Mouse (Mus musculus) kidney, adult 11 months (tissue): ENCODE results near the gene Trpc2.
A peak's percentile ranks its signal among the peaks of the same experiment; 100 is the strongest.
"Not testable (repeated sequence)": the region's sequence is repeated elsewhere in the genome, so short reads cannot be mapped to it uniquely, and the experiment has no call there.

ENCODE experiments used
- DNase-seq: peaks from one replicate; pipeline ENCODE4 v3.0.0; 2022

The Trpc2 gene

GRCm38 (mm10) chr7:102082816-102083215 is at the start of gene Trpc2:
Gene Trpc2, plus strand, starts transcription at chr7:102083116.
- DNase-seq: no peak

GRCm38 (mm10) chr7:102034904-102035303 is 48.0 kb upstream of the Trpc2 start:
- no peak for DNase-seq

- DNase-seq: no peak
Measured at GRCm38 (mm10) chr7:102035534-102035933, 47.4 kb upstream of the Trpc2 start.

GRCm38 (mm10) chr7:102037318-102037717 is 45.6 kb upstream of the Trpc2 start:
- DNase-seq: no peak

GRCm38 (mm10) chr7:102042314-102042713 is 40.6 kb upstream of the Trpc2 start:
- DNase-seq: peak; percentile 45

GRCm38 (mm10) chr7:102048524-102048923 is 34.4 kb upstream of the Trpc2 start:
- DNase-seq: not testable (repeated sequence)

GRCm38 (mm10) chr7:102061353-102061752 is 21.6 kb upstream of the Trpc2 start:
- DNase-seq: no peak

GRCm38 (mm10) chr7:102062203-102062602 is 20.7 kb upstream of the Trpc2 start:
- DNase-seq: no peak

GRCm38 (mm10) chr7:102063891-102064290 is 19.0 kb upstream of the Trpc2 start:
- no peak for DNase-seq

- DNase-seq: no peak
Measured at GRCm38 (mm10) chr7:102064655-102065045, 18.3 kb upstream of the Trpc2 start.

GRCm38 (mm10) chr7:102065046-102065891 is 17.6 kb upstream of the Trpc2 start, which contains the start of the genes Rnf121, Xndc1 and Xntrpc:
Gene Rnf121, minus strand, starts transcription at chr7:102065469.
Gene Xndc1, plus strand, starts transcription at chr7:102065511.
Gene Xntrpc, plus strand, starts transcription at chr7:102065713.
- DNase-seq: peak; percentile 93

GRCm38 (mm10) chr7:102066363-102066762 is 16.6 kb upstream of the Trpc2 start:
- DNase-seq: no peak

GRCm38 (mm10) chr7:102076714-102077296 is 6.1 kb upstream of the Trpc2 start:
- no peak for DNase-seq

- DNase-seq: peak; percentile 17
Measured at GRCm38 (mm10) chr7:102078517-102078916, 4.4 kb upstream of the Trpc2 start.

- peak; percentile 33 for DNase-seq
Measured at GRCm38 (mm10) chr7:102080311-102080710, 2.6 kb upstream of the Trpc2 start.

- DNase-seq: no peak
Measured at GRCm38 (mm10) chr7:102081784-102082183, 1.1 kb upstream of the Trpc2 start.

- no peak for DNase-seq
Measured at GRCm38 (mm10) chr7:102084041-102084696, 1.3 kb downstream of the Trpc2 start.

- DNase-seq: no peak
Measured at GRCm38 (mm10) chr7:102087336-102087735, 4.4 kb downstream of the Trpc2 start.

- peak; percentile 24 for DNase-seq
Measured at GRCm38 (mm10) chr7:102099760-102100661, 17.1 kb downstream of the Trpc2 start.

- no peak for DNase-seq
Measured at GRCm38 (mm10) chr7:102100868-102101267, 18.0 kb downstream of the Trpc2 start.

- no peak for DNase-seq
Measured at GRCm38 (mm10) chr7:102101487-102101886, 18.6 kb downstream of the Trpc2 start, which contains the start of gene Art1. Gene Art1, plus strand, starts transcription at chr7:102101743.

GRCm38 (mm10) chr7:102102241-102102640 is 19.3 kb downstream of the Trpc2 start:
- no peak for DNase-seq
